Comparison of ENCODE assay signal across 8 mouse cellular contexts in genomic region chr16:92465226-92465625, GRCm38 (mm10). TPM values are rescaled to one million over a fixed set of nuclear protein-coding genes. Genes with fewer than 3 reads are reported as not detected.
A peak's percentile ranks its signal among the peaks of the same experiment; 100 is the strongest.
DNase-seq lines count a peak whose midpoint lies in the region; ATAC-seq and TF ChIP-seq lines count a peak whose summit lies in the region.

No protein-coding gene starts in this region.

- peak overlapping the region; percentile 87 for H3K9ac ChIP-seq in kidney, embryonic 16.5 days (replicated peaks; ENCODE audit: low read length)
- peak overlapping the region; percentile 93 for H3K9ac ChIP-seq in hindbrain, embryonic 13.5 days
- H3K9ac ChIP-seq in midbrain, embryonic 16.5 days (ENCODE audit: low read depth, low read length), result peak overlapping the region; percentile 89

- H3K9me3 ChIP-seq in kidney, embryonic 16.5 days (ENCODE audit: low read length), result no peaks in the 10 kb centered on the region
- H3K9me3 ChIP-seq in hindbrain, embryonic 13.5 days, result no peaks in the 10 kb centered on the region
- no peaks in the 10 kb centered on the region for H3K9me3 ChIP-seq in midbrain, embryonic 16.5 days (replicated peaks; ENCODE audit: control insufficient read depth, low read length, poor library complexity, severe bottlenecking)

- peaks cover 13% of the 10 kb centered on the region for H3K4me1 ChIP-seq in kidney, embryonic 16.5 days (ENCODE audit: insufficient read depth, low read length)
- H3K4me1 ChIP-seq in bone marrow, adult 2 months (ENCODE audit: control insufficient read depth, insufficient read depth, low read length), result peaks cover 2% of the 10 kb centered on the region
- peaks cover 32% of the 10 kb centered on the region for H3K4me1 ChIP-seq in hindbrain, embryonic 13.5 days (replicated peaks)
- H3K4me1 ChIP-seq in midbrain, embryonic 16.5 days (ENCODE audit: control insufficient read depth, insufficient read depth, low read length), result peaks cover 21% of the 10 kb centered on the region

- ATAC-seq in kidney, embryonic 16.5 days (ENCODE audit: low FRiP score, low TSS enrichment), result no peak
- ATAC-seq in hindbrain, embryonic 13.5 days (ENCODE audit: low FRiP score), result no peak
- no peak for ATAC-seq in midbrain, embryonic 16.5 days
- ATAC-seq in CD4-positive, CD25-positive, alpha-beta regulatory T cell, adult 4 months, result no peak
- no peak for ATAC-seq in megakaryocyte-erythroid progenitor cell, adult 5-6 weeks (replicated peaks; ENCODE audit: low FRiP score, low TSS enrichment, poor library complexity, severe bottlenecking)

- no peak for TF ChIP-seq POLR2A in bone marrow, adult 2 months (IDR thresholded peaks at IDR 0.05; ENCODE audit: borderline replicate concordance, control insufficient read depth, low read depth, low read length)

- no peak for DNase-seq in kidney, postnatal 14 days
- no peak for DNase-seq in thymus, postnatal 36 days

- no peaks in the 10 kb centered on the region for H3K36me3 ChIP-seq in kidney, embryonic 16.5 days (ENCODE audit: insufficient read depth, low read length)
- no peaks in the 10 kb centered on the region for H3K36me3 ChIP-seq in hindbrain, embryonic 13.5 days
- H3K36me3 ChIP-seq in midbrain, embryonic 16.5 days (ENCODE audit: control insufficient read depth, insufficient read depth, low read length), result no peaks in the 10 kb centered on the region

- peak overlapping the region; percentile 89 for H3K4me2 ChIP-seq in kidney, embryonic 16.5 days (replicated peaks; ENCODE audit: low read depth, low read length)
- H3K4me2 ChIP-seq in hindbrain, embryonic 13.5 days, result peak overlapping the region; percentile 70
- peak overlapping the region; percentile 76 for H3K4me2 ChIP-seq in midbrain, embryonic 16.5 days (ENCODE audit: low read length)

- no peaks in the 10 kb centered on the region for H3K27me3 ChIP-seq in kidney, embryonic 16.5 days (ENCODE audit: insufficient read depth, low read length)
- no peaks in the 10 kb centered on the region for H3K27me3 ChIP-seq in hindbrain, embryonic 13.5 days
- H3K27me3 ChIP-seq in midbrain, embryonic 16.5 days (ENCODE audit: control insufficient read depth, insufficient read depth, low read depth, low read length), result no peaks in the 10 kb centered on the region

- WGBS in kidney, embryonic 16.5 days, result 7% methylated on average over 10 of the region's 10 CpGs
- 19% methylated on average over 10 of the region's 10 CpGs for WGBS in bone marrow, adult 2 months
- WGBS in hindbrain, embryonic 13.5 days, result 9% methylated on average over 10 of the region's 10 CpGs
- 2% methylated on average over 10 of the region's 10 CpGs for WGBS in midbrain, embryonic 16.5 days

- no peak overlapping the region for H3K27ac ChIP-seq in kidney, embryonic 16.5 days (ENCODE audit: low read length)
- no peak overlapping the region for H3K27ac ChIP-seq in bone marrow, adult 2 months (ENCODE audit: control insufficient read depth, insufficient read depth, low read depth, low read length, poor library complexity)
- peak overlapping the region; percentile 87; the same call in 1 of the 2 replicates for H3K27ac ChIP-seq in hindbrain, embryonic 13.5 days
- peak overlapping the region; percentile 82 for H3K27ac ChIP-seq in midbrain, embryonic 16.5 days (ENCODE audit: low read length)

- H3K4me3 ChIP-seq in kidney, embryonic 16.5 days (ENCODE audit: low read length), result peak overlapping the region; percentile 90
- H3K4me3 ChIP-seq in bone marrow, adult 2 months (replicated peaks; ENCODE audit: control insufficient read depth, low read depth, low read length), result peak overlapping the region; percentile 83
- H3K4me3 ChIP-seq in hindbrain, embryonic 13.5 days, result peak overlapping the region; percentile 88
- H3K4me3 ChIP-seq in midbrain, embryonic 16.5 days (ENCODE audit: low read depth, low read length), result peak overlapping the region; percentile 98

- no peak for TF ChIP-seq CTCF in bone marrow, adult 2 months (IDR thresholded peaks at IDR 0.05; ENCODE audit: control insufficient read depth, insufficient read depth, low read length)

RNA-seq across cellular contexts. Expression of gene Rcan1, which starts 5.4 kb away (rescaled TPM):
- 33.4 and 33.9 TPM in 2 replicates for polyA plus RNA-seq in kidney, embryonic 16.5 days (2015; fragmentation: Nextera tagmentation; extraction: Ambion mirVana)
- polyA plus RNA-seq in bone marrow, adult 2 months (2011; ENCODE audit: insufficient read depth, insufficient read length, low replicate concordance, missing spikeins), result 3.6 and 9.5 TPM in 2 replicates
- 56.5 and 56.6 TPM in 2 replicates for polyA plus RNA-seq in hindbrain, embryonic 13.5 days (2015; fragmentation: Nextera tagmentation; extraction: Ambion mirVana)
- 76.3 and 80.8 TPM in 2 replicates for polyA plus RNA-seq in midbrain, embryonic 16.5 days (2015; fragmentation: Nextera tagmentation; extraction: Ambion mirVana)
- polyA plus RNA-seq in CD4-positive, CD25-positive, alpha-beta regulatory T cell, adult 4 months (2017; shearing (Covaris generic)), result 1 to 10 TPM; 1.2 to 2.7 TPM
- 7.2 and 12.7 TPM in 2 replicates for total RNA-seq in megakaryocyte-erythroid progenitor cell, adult 5-6 weeks (2014; fragmentation: Nextera tagmentation)
- total RNA-seq in megakaryocyte-erythroid progenitor cell, adult 5-6 weeks (2017), result 7.9 and 10.9 TPM in 2 replicates

RNA-seq across cellular contexts. Expression of gene Clic6, which starts 20.3 kb away (rescaled TPM):
- polyA plus RNA-seq in kidney, embryonic 16.5 days (2015; fragmentation: Nextera tagmentation; extraction: Ambion mirVana), result 6.9 and 8.1 TPM in 2 replicates
- not detected in 2 replicates for polyA plus RNA-seq in bone marrow, adult 2 months (2011; ENCODE audit: insufficient read depth, insufficient read length, low replicate concordance, missing spikeins)
- polyA plus RNA-seq in hindbrain, embryonic 13.5 days (2015; fragmentation: Nextera tagmentation; extraction: Ambion mirVana), result 4.8 and 11.5 TPM in 2 replicates
- polyA plus RNA-seq in midbrain, embryonic 16.5 days (2015; fragmentation: Nextera tagmentation; extraction: Ambion mirVana), result 2.7 and 3.2 TPM in 2 replicates
- not detected for polyA plus RNA-seq in CD4-positive, CD25-positive, alpha-beta regulatory T cell, adult 4 months (2017; shearing (Covaris generic))
- total RNA-seq in megakaryocyte-erythroid progenitor cell, adult 5-6 weeks (2014; fragmentation: Nextera tagmentation), result not detected in 2 replicates
- total RNA-seq in megakaryocyte-erythroid progenitor cell, adult 5-6 weeks (2017), result not detected in 2 replicates

Comparison
In these comparisons a context has a peak if more than half of its experiments do, and no peak if none do; other contexts are left out.
1. H3K27ac ChIP-seq: peak in hindbrain, embryonic 13.5 days (single experiment) and midbrain, embryonic 16.5 days (single experiment); none in kidney, embryonic 16.5 days (single experiment) and bone marrow, adult 2 months (single experiment).
2. Peak in every context shown above with its lines, with median percentiles within 50 percentile points of each other: H3K4me2 ChIP-seq, H3K4me3 ChIP-seq and H3K9ac ChIP-seq.